Mouse (Mus musculus) naive thymus-derived CD4-positive, alpha-beta T cell, adult 2 months (primary cell): ENCODE measurements around the gene Gyg.
"Not testable (repeated sequence)": the region's sequence is repeated elsewhere in the genome, so short reads cannot be mapped to it uniquely, and the experiment has no call there.

ENCODE experiments used
- DNase-seq: peaks from one replicate; pipeline ENCODE4 v3.0.0-alpha.2; 2011; ENCODE audit warnings: low read depth

Gene Gyg

GRCm38 (mm10) chr3:20130456-20131349 lies 24.4 kb downstream of the Gyg start:
- no peak for DNase-seq

GRCm38 (mm10) chr3:20129491-20129890 lies 25.6 kb downstream of the Gyg start:
- DNase-seq, result no peak

- DNase-seq, result peak; percentile 34
These were observed 28.0 kb downstream of the Gyg start for GRCm38 (mm10) chr3:20127047-20127595.

GRCm38 (mm10) chr3:20125604-20126003 lies 29.5 kb downstream of the Gyg start:
- DNase-seq, result no peak

GRCm38 (mm10) chr3:20121582-20121981 lies 33.5 kb downstream of the Gyg start:
- not testable (repeated sequence) for DNase-seq

GRCm38 (mm10) chr3:20119686-20120244 lies 35.4 kb downstream of the Gyg start:
- no peak for DNase-seq

- DNase-seq, result no peak
These were observed 36.0 kb downstream of the Gyg start for GRCm38 (mm10) chr3:20119044-20119591.

- DNase-seq, result no peak
These were observed 43.2 kb downstream of the Gyg start for GRCm38 (mm10) chr3:20111913-20112312.

- DNase-seq, result no peak
These were observed 46.2 kb downstream of the Gyg start for GRCm38 (mm10) chr3:20108881-20109280.

- DNase-seq, result peak; percentile 62
These were observed 50.3 kb downstream of the Gyg start for GRCm38 (mm10) chr3:20104776-20105175.

GRCm38 (mm10) chr3:20104318-20104717 lies 50.8 kb downstream of the Gyg start:
- DNase-seq, result peak; percentile 30

- DNase-seq, result no peak
These were observed 51.3 kb downstream of the Gyg start for GRCm38 (mm10) chr3:20103830-20104229.

- no peak for DNase-seq
These were observed 73.0 kb downstream of the Gyg start for GRCm38 (mm10) chr3:20082161-20082560.

- DNase-seq, result peak; percentile 8
These were observed 78.7 kb downstream of the Gyg start for GRCm38 (mm10) chr3:20076145-20077053.
